Mouse (Mus musculus): ENCODE measurements around the gene Zfp454. TPM values are rescaled to one million over a fixed set of nuclear protein-coding genes. Genes with fewer than 3 reads are reported as not detected.

The Zfp454 gene
- polyA plus RNA-seq, 1 experiment, result not detected

- no peaks in the 10 kb centered on the region for H3K4me1 ChIP-seq
- peaks cover 4% of the 10 kb centered on the region for H3K36me3 ChIP-seq (replicated peaks; ENCODE audit: low read length)
- no peak overlapping the region for H3K4me3 ChIP-seq (replicated peaks)
- H3K27me3 ChIP-seq (replicated peaks), result no peaks in the 10 kb centered on the region
- H3K9me3 ChIP-seq, result peaks cover 67% of the 10 kb centered on the region
- TF ChIP-seq FLI1 (IDR thresholded peaks at IDR 0.05; ENCODE audit: low read length) (no peak), GATA1 (IDR thresholded peaks at IDR 0.05; ENCODE audit: borderline replicate concordance, low read length) (no peak)
These were observed 9.9 kb upstream of the Zfp454 start for GRCm38 (mm10) chr11:50897359-50897758.

DNA sequence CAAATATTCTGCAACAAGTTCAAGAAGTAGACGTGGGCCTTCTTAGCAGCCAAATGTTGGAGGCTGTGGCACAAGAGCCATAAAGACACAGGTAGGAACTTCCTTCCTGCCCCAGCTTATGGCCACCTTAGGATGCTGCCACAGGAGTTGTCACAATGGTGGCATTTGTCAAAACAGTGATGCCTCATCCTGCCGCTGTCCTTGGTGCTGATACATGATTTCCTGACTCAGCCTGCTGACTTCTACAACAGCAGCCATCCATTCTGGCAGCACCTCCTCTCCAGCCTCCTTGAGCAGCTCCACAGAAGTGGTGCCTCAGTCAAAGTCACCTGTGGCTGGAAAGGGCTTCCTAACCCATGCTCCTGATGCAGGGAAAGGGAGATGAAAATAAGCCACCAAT, 5.0 kb upstream of the Zfp454 start:
- H3K9me3 ChIP-seq, result peaks cover 40% of the 10 kb centered on the region
- no peaks in the 10 kb centered on the region for H3K36me3 ChIP-seq (replicated peaks; ENCODE audit: low read length)
- no peaks in the 10 kb centered on the region for H3K27me3 ChIP-seq (replicated peaks)
- H3K4me3 ChIP-seq (replicated peaks), result no peak overlapping the region
- TF ChIP-seq GATA1 (IDR thresholded peaks at IDR 0.05; ENCODE audit: borderline replicate concordance, low read length) (no peak), FLI1 (IDR thresholded peaks at IDR 0.05; ENCODE audit: low read length) (no peak)
- H3K4me1 ChIP-seq, result no peaks in the 10 kb centered on the region

- Histone ChIP-seq H3K27me3 (replicated peaks) (peaks cover 10% of the 10 kb centered on the region), H3K4me1 (no peaks in the 10 kb centered on the region), H3K4me3 (replicated peaks) (no peak overlapping the region), H3K9me3 (peaks cover 32% of the 10 kb centered on the region), H3K36me3 (replicated peaks; ENCODE audit: low read length) (no peaks in the 10 kb centered on the region)
- TF ChIP-seq FLI1 (IDR thresholded peaks at IDR 0.05; ENCODE audit: low read length) (no peak), GATA1 (IDR thresholded peaks at IDR 0.05; ENCODE audit: borderline replicate concordance, low read length) (no peak)
These were observed 538 bp downstream of the Zfp454 start for GRCm38 (mm10) chr11:50886933-50887293.

DNA sequence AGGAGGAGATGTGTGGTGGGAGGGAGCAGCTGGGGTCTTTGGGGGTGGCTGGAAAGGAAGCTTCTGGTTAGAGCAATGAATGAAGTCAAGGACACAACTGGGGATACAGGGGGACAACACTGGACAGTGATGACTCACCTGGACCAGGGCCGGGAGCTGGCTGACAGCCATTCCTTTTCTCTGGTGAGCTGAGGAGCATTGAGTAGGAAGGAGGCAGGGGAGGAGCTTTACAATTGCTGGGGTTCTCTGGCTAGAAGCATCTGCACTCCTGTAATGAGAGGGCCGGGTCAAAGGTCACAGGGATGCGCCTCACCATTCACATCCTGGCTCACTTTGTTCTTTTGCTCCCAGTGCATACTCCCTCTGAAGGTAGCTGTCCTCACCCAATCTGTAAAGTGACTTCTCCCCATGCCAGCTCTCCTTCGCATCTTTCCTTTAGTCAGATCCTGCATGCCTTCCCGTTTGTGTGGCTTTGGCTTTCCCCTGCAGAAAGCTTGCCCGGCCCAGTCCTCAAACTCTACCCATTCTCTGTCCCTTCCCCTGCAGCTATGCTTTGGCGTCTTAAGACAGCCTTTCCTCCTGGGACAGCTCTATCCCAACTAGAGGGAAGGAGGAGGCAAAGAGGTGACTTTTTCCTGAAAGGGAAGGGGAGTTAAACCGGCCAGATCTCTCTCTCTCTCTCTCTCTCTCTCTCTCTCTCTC, 1.1 kb downstream of the Zfp454 start:
- Histone ChIP-seq H3K4me1 (no peaks in the 10 kb centered on the region), H3K27me3 (replicated peaks) (peaks cover 10% of the 10 kb centered on the region), H3K36me3 (replicated peaks; ENCODE audit: low read length) (no peaks in the 10 kb centered on the region), H3K9me3 (peaks cover 31% of the 10 kb centered on the region), H3K4me3 (replicated peaks) (no peak overlapping the region)
- no peak for TF ChIP-seq GATA1 (IDR thresholded peaks at IDR 0.05; ENCODE audit: borderline replicate concordance, low read length)
- TF ChIP-seq FLI1 (IDR thresholded peaks at IDR 0.05; ENCODE audit: low read length), result no peak

GRCm38 (mm10) chr11:50883756-50884155, 3.7 kb downstream of the Zfp454 start:
- no peak overlapping the region for H3K4me3 ChIP-seq (replicated peaks)
- H3K27me3 ChIP-seq (replicated peaks), result peaks cover 10% of the 10 kb centered on the region
- H3K36me3 ChIP-seq (replicated peaks; ENCODE audit: low read length), result no peaks in the 10 kb centered on the region
- H3K4me1 ChIP-seq, result no peaks in the 10 kb centered on the region
- H3K9me3 ChIP-seq, result peaks cover 32% of the 10 kb centered on the region
- TF ChIP-seq GATA1 (IDR thresholded peaks at IDR 0.05; ENCODE audit: borderline replicate concordance, low read length), result no peak

DNA sequence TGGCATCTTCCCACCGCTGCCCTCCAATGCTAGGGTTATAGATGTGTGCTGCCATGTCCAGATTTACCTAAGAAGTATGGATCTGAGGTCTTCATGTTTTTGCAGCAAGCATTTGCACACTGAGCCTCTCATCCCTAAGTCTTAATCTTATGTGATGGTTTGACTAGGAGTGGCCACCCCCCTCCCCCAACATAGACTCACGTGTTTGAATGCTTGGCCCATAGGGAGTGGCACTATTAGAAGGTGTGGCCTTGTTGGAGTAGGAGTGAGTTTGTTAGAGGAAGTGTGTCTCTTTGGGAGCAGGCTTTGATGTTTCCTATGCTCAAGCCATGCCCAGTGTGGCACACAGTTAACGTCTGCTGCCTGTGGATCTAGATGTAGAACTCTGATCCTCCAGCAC, 8.8 kb downstream of the Zfp454 start:
- Histone ChIP-seq H3K9me3 (peaks cover 41% of the 10 kb centered on the region), H3K27me3 (replicated peaks) (no peaks in the 10 kb centered on the region), H3K4me3 (replicated peaks) (no peak overlapping the region), H3K36me3 (replicated peaks; ENCODE audit: low read length) (no peaks in the 10 kb centered on the region), H3K4me1 (no peaks in the 10 kb centered on the region)
- no peak for TF ChIP-seq GATA1 (IDR thresholded peaks at IDR 0.05; ENCODE audit: borderline replicate concordance, low read length)
- TF ChIP-seq FLI1 (IDR thresholded peaks at IDR 0.05; ENCODE audit: low read length), result no peak

GRCm38 (mm10) chr11:50850989-50851601, 36.4 kb downstream of the Zfp454 start:
- H3K4me1 ChIP-seq, result peaks cover 8% of the 10 kb centered on the region; the same call in 1 of the 2 replicates
- peaks cover 59% of the 10 kb centered on the region for H3K27me3 ChIP-seq (replicated peaks)
- H3K9me3 ChIP-seq, result peaks cover 22% of the 10 kb centered on the region
- H3K36me3 ChIP-seq (replicated peaks; ENCODE audit: low read length), result no peaks in the 10 kb centered on the region
- no peak for TF ChIP-seq GATA1 (IDR thresholded peaks at IDR 0.05; ENCODE audit: borderline replicate concordance, low read length)
- no peak for TF ChIP-seq FLI1 (IDR thresholded peaks at IDR 0.05; ENCODE audit: low read length)
- H3K4me3 ChIP-seq (replicated peaks), result peak overlapping the region; percentile 69

DNA sequence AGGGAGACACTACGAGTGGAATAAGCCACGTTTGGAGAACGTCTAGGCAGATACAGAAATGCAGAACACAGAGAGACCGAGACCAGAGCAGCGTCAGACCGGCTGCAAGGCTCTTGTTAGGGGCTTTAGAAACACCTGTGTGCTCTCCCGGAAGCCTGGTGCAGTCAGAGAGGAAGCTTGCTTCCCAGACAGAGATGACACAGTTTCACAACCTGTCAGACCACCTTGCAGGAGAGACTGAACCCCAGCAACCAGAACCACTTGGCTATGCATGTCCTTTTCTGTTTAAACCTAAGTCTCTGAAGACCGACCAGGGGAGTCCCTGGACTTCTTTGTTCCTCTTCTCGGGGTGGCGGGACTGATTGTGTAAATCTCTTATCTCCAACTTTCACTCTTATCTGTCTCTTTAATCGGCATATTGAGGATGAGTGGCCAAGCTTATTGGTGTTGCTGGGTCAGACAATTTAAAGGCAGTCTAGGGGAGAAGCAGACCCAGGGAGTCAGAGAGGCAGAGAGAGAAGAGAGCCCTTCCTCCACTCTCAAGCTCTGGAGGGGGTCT, 37.2 kb downstream of the Zfp454 start, which contains the start of gene Grm6:
Gene Grm6, plus strand, starts transcription at position 509 of the 559 bp plus-strand sequence.
- Histone ChIP-seq H3K36me3 (replicated peaks; ENCODE audit: low read length) (no peaks in the 10 kb centered on the region), H3K4me3 (replicated peaks) (peak within 1 kb of the TSS; percentile 69), H3K4me1 (peaks cover 8% of the 10 kb centered on the region; the same call in 1 of the 2 replicates), H3K9me3 (peaks cover 22% of the 10 kb centered on the region), H3K27me3 (replicated peaks) (peaks cover 61% of the 10 kb centered on the region)
- TF ChIP-seq GATA1 (IDR thresholded peaks at IDR 0.05; ENCODE audit: borderline replicate concordance, low read length) (no peak), FLI1 (IDR thresholded peaks at IDR 0.05; ENCODE audit: low read length) (no peak)

DNA sequence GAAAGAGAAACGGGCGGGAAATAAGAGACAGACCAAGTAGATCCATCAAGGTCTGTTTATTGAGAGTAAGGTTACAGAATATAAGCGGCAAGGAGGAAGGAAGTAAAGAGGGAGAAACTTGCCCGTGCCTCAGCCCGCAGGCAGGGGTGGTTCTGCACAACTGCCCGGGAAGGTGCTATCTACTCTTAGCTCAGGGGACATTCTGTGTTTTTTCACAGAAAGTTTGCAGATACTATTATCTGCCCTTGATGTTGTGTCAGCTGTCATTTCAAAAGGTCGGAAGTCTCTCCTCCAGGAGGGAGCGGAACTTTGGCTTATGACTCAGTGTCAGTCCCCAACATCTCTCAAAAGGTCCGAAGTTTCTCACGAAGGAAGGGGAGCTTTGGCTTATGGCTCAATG, 38.1 kb downstream of the Zfp454 start:
- Histone ChIP-seq H3K4me1 (peaks cover 8% of the 10 kb centered on the region; the same call in 1 of the 2 replicates), H3K27me3 (replicated peaks) (peaks cover 63% of the 10 kb centered on the region), H3K36me3 (replicated peaks; ENCODE audit: low read length) (no peaks in the 10 kb centered on the region), H3K9me3 (peaks cover 25% of the 10 kb centered on the region), H3K4me3 (replicated peaks) (no peak overlapping the region)
- TF ChIP-seq FLI1 (IDR thresholded peaks at IDR 0.05; ENCODE audit: low read length) (no peak), GATA1 (IDR thresholded peaks at IDR 0.05; ENCODE audit: borderline replicate concordance, low read length) (no peak)

DNA sequence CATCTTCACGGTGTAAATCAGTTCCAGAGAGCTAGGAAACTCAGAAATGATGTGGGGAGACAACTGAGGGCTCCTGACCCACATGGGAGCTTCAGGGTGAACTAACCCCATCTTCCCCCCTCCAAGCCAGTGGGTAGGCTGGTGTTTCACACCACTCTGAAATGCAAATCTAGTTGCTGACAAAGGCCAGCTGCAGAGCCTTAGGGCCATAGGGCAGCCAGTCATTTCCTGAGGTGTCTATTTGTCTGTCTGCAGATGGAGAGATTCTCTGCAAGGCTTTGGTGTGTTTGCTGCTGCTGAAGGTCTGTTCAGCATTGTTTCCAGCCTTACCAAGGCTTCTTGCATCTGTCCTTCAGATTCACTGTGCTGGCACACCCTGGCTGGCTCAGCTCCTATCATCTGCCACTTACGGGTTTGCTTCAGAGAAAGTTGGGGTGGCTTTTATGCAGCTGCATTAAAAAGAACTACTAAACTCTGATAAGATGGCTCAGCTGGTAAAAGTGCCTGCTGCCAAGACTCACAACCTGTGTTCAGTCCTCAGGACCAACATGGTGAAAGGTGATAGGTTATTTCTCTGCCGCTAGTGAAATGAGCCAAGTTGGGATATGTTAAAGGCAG, 38.8 kb downstream of the Zfp454 start:
- Histone ChIP-seq H3K27me3 (replicated peaks) (peaks cover 63% of the 10 kb centered on the region), H3K9me3 (peaks cover 25% of the 10 kb centered on the region), H3K4me1 (peaks cover 8% of the 10 kb centered on the region; the same call in 1 of the 2 replicates), H3K4me3 (replicated peaks) (no peak overlapping the region), H3K36me3 (replicated peaks; ENCODE audit: low read length) (no peaks in the 10 kb centered on the region)
- TF ChIP-seq GATA1 (IDR thresholded peaks at IDR 0.05; ENCODE audit: borderline replicate concordance, low read length) (no peak), FLI1 (IDR thresholded peaks at IDR 0.05; ENCODE audit: low read length) (no peak)
